Mouse (Mus musculus) stomach, embryonic 16.5 days (tissue): ENCODE results near the gene Gltpd2. TPM values are rescaled to one million over a fixed set of nuclear protein-coding genes. Genes with fewer than 3 reads are reported as not detected.

Experiments used
- ATAC-seq: fragments of 200-750 bp; cut with Nextera tagmentation; 2 replicates; pipeline ENCODE4 v1.8.0; 2017; ENCODE audit warnings: moderate number of reproducible peaks, moderate TSS enrichment; ENCODE audit not compliant: insufficient read depth, low FRiP score
- H3K27ac ChIP-seq: fragments of 300-500 bp; sonication (generic); 2 replicates; pipeline ENCODE4 v1.5.1; 2014; ENCODE audit warnings: low read length
- H3K27me3 ChIP-seq: fragments of 300-500 bp; sonication (generic); 2 replicates; pipeline ENCODE4 v1.6.1; 2014; ENCODE audit warnings: low read length, control low read depth, mixed read lengths; ENCODE audit not compliant: control insufficient read depth, insufficient read depth
- H3K36me3 ChIP-seq: fragments of 300-500 bp; sonication (generic); 2 replicates; pipeline ENCODE4 v1.6.1; 2014; ENCODE audit warnings: low read length; ENCODE audit not compliant: control insufficient read depth, insufficient read depth
- H3K4me1 ChIP-seq: fragments of 300-500 bp; sonication (generic); 2 replicates; pipeline ENCODE4 v1.6.1; 2014; ENCODE audit warnings: low read length, control low read depth, mixed read lengths; ENCODE audit not compliant: control insufficient read depth, insufficient read depth
- H3K4me2 ChIP-seq: fragments of 300-500 bp; sonication (generic); 2 replicates; pipeline ENCODE4 v1.6.1; 2014; ENCODE audit warnings: low read depth, low read length, mixed read lengths
- H3K4me3 ChIP-seq: fragments of 300-500 bp; sonication (generic); replicated peaks from 2 replicates; pipeline ENCODE4 v1.5.1; 2014; ENCODE audit warnings: mild to moderate bottlenecking, low read length
- H3K9ac ChIP-seq: fragments of 300-500 bp; sonication (generic); 2 replicates; pipeline ENCODE4 v1.6.1; 2014; ENCODE audit warnings: low read length
- H3K9me3 ChIP-seq: fragments of 300-500 bp; sonication (generic); replicated peaks from 2 replicates; pipeline ENCODE4 v1.6.1; 2016; ENCODE audit warnings: low read length, control low read depth; ENCODE audit not compliant: control insufficient read depth
- WGBS: fragments of 180-500 bp; shearing (Covaris S2); extraction: QIAGEN DNeasy Blood & Tissue Kit; methylation state at CpG from one replicate; pipeline ENCODE4 v1.1.7; 2014; 5-methylcytosine and 5-hydroxymethylcytosine counted together
- polyA plus RNA-seq: library from polyadenylated mRNA; unstranded; fragments of >200 nt; fragmentation: Nextera tagmentation; extraction: Ambion mirVana; gene quantifications from 2 replicates; pipeline ENCODE4 v1.2.1, GENCODE M21; 2015

Gene Gltpd2
- polyA plus RNA-seq, 1 experiment from 2014 or later: 2.0 TPM

DNA sequence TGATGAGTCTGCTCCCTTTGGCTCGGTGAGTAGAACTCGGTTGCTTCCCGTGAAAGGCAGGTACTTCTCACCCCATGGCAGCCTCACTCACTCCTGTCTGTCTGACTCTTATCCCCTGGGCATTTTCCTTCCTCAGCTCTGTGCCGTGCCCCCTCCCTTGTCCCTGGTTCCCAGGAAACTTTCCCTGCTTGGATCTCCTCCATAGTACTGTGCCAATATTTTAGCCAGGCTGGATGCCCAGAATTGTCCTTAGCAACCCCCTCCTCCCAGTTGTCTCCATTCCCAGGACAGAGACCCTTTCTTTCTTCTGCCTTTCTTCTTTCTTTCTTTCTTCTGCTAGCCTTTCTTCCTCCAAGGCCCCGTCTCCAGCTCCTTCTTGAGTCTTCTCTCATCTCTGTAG, 22.4 kb downstream of the Gltpd2 start:
- H3K27ac ChIP-seq: no peak overlapping the region
- ATAC-seq: no peak
- 67% methylated on average over 5 of the region's 5 CpGs for WGBS
- no peaks in the 10 kb centered on the region for H3K36me3 ChIP-seq
- peak overlapping the region; percentile 54; the same call in 1 of the 2 replicates for H3K4me3 ChIP-seq
- H3K9ac ChIP-seq: peak overlapping the region; percentile 78; the same call in 1 of the 2 replicates
- H3K27me3 ChIP-seq: no peaks in the 10 kb centered on the region
- H3K4me1 ChIP-seq: peaks cover 7% of the 10 kb centered on the region
- H3K4me2 ChIP-seq: peak overlapping the region; percentile 82; the same call in 1 of the 2 replicates
- no peaks in the 10 kb centered on the region for H3K9me3 ChIP-seq

DNA sequence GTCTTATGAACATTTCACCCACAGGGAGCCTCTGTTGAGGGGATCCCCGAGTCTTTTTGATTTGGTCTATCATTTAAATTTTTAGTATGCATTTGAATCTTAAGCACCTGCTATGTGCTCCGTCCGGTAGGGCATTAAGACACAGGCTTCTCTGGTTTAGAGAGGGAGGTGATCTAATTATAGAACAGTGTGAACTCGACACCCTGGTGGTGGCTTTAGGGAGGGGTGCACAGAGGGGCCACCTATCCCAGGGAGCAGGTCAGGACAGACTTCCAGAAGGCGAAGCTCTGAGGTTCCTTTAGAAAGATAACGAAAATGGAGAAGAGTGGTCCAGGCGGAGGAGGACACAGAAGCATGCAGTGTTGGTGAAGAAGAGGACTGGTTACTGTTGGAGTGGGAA, 25.5 kb downstream of the Gltpd2 start:
- ATAC-seq: no peak
- H3K9me3 ChIP-seq: no peaks in the 10 kb centered on the region
- no peaks in the 10 kb centered on the region for H3K27me3 ChIP-seq
- no peak overlapping the region for H3K4me2 ChIP-seq
- no peak overlapping the region for H3K27ac ChIP-seq
- WGBS: 60% methylated on average over 7 of the region's 7 CpGs
- peaks cover 7% of the 10 kb centered on the region for H3K4me1 ChIP-seq
- H3K9ac ChIP-seq: no peak overlapping the region
- H3K36me3 ChIP-seq: no peaks in the 10 kb centered on the region
- no peak overlapping the region for H3K4me3 ChIP-seq

DNA sequence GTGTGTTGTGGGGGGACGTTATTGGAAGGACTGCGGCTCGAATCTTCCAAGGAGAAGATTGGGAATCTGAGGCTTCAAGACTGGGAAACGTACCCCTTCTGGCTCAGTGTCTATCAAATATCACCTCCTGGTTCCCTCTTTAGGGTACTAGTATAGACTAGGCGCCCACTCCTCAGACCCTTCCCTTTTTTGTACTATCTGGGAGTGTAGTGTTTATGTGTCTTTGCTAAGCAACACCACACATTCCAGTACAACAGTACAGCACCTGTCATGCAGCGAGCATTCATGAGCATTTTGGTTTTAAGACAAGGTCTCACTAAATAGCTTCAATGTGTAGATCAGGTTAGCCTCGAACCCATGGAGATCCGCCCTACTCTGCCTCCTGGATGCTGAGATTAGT, 32.5 kb downstream of the Gltpd2 start:
- Histone ChIP-seq H3K27me3 (no peaks in the 10 kb centered on the region), H3K9me3 (no peaks in the 10 kb centered on the region), H3K4me2 (no peak overlapping the region), H3K4me3 (no peak overlapping the region), H3K27ac (no peak overlapping the region), H3K4me1 (no peaks in the 10 kb centered on the region), H3K9ac (no peak overlapping the region), H3K36me3 (no peaks in the 10 kb centered on the region)
- 89% methylated on average over 8 of the region's 8 CpGs for WGBS
- ATAC-seq: no peak

DNA sequence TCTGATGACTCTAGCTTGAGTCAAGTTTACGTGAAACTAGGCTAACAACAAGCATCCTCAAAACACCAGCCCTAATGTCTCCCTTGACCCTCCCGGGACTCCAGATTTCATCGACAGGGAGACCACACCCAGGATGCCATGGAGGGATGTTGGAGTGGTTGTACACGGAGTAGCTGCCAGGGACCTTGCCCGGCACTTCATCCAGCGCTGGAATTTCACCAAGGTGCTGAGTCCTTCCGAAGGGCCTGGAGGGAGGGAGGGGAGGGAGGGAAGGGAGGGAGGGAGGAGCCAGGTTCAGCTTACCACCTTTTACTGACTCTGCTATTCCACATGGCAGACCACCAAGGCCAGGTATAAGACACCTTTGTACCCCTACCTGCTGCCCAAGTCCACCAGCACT, 34.9 kb downstream of the Gltpd2 start:
- no peaks in the 10 kb centered on the region for H3K4me1 ChIP-seq
- WGBS: 18% methylated on average over 7 of the region's 7 CpGs
- no peak overlapping the region for H3K4me3 ChIP-seq
- ATAC-seq: no peak
- no peak overlapping the region for H3K4me2 ChIP-seq
- H3K9me3 ChIP-seq: no peaks in the 10 kb centered on the region
- H3K27me3 ChIP-seq: no peaks in the 10 kb centered on the region
- no peak overlapping the region for H3K9ac ChIP-seq
- no peak overlapping the region for H3K27ac ChIP-seq
- no peaks in the 10 kb centered on the region for H3K36me3 ChIP-seq

DNA sequence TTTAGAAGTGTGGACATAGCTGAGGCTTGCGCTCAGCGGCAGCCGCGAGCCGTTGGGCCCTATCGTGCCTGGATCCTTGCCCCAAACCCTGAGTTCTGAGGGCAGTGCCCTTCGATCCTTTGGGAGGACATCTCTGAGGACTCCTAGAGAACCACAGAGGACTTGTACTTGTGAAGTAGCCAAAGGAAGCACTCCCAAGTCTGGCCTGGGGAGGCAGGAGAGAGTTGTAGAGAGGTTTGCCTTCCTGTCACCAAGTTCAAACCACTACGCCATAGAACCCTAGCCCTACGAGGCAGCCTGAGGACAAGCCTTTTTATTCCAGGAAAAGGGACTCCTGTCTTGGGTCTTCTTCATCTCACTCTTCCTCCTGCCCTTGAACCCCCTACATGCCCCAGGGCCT, 38.5 kb downstream of the Gltpd2 start:
- H3K27me3 ChIP-seq: no peaks in the 10 kb centered on the region
- H3K4me2 ChIP-seq: no peak overlapping the region
- no peak overlapping the region for H3K27ac ChIP-seq
- H3K9ac ChIP-seq: no peak overlapping the region
- 87% methylated on average over 9 of the region's 9 CpGs for WGBS
- no peaks in the 10 kb centered on the region for H3K9me3 ChIP-seq
- H3K36me3 ChIP-seq: no peaks in the 10 kb centered on the region
- no peak for ATAC-seq
- H3K4me1 ChIP-seq: peaks cover 7% of the 10 kb centered on the region
- no peak overlapping the region for H3K4me3 ChIP-seq

DNA sequence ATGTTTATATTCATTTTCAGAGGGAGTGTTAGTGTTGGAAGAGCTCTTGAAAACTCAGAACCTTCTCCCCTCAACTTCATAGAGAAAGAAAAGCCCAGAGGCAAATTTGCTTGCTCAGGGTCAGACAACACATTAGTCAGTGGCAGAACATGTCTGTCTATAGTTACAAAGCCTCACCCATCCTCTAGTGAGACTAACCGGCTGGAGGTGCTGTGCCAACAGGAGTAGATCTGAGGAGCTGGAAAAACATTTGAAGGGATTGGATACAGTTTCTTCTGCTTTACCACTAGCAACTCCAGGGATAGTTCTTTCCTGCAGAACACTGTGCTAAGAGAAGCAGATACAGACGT, 42.9 kb downstream of the Gltpd2 start:
- Histone ChIP-seq H3K4me1 (peaks cover 22% of the 10 kb centered on the region), H3K27ac (peak overlapping the region; percentile 90), H3K4me2 (peak overlapping the region; percentile 91), H3K27me3 (no peaks in the 10 kb centered on the region), H3K4me3 (peak overlapping the region; percentile 89), H3K9me3 (no peaks in the 10 kb centered on the region), H3K9ac (peak overlapping the region; percentile 84), H3K36me3 (no peaks in the 10 kb centered on the region)
- WGBS: 2% methylated on average over 2 of the region's 2 CpGs
- no peak for ATAC-seq

DNA sequence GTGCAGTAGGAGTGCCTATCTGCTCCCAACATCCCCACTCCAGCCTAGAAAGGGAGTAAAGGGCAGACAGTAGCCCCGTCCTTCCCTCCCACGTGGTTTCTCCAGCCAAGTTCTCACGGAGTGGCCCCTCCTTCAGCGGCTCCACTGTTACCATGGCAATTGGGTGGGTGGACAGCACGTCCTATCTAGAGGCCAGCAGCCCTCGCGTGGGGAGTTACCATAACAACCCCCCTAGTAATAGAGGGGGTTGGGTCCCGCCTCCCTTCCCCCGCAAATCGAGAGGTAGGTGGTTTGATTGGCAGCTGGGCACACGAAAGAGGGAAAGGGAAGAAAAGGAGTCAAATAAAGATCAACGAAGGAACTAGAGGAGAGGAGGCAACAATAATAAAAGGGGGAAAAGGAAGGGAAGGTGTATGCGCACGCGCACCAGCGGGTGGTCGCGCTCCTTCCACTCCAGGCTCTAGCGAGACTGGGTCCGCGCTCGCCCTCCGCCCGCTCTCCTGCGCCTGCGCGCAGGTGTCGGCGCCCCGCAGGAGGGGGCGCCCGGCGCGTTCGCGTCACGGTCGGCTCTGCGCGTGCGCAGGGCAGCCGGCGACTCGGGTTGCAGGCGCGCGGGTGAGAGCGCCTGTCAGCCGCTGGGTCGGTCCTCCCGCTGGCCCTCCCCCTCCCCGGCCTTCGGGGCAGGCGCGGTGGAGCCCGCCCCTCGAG, 43.4 kb downstream of the Gltpd2 start, which contains the start of gene Mink1:
TSS of gene Mink1 (plus strand) at position 595 of the 708 bp plus-strand sequence.
- H3K9ac ChIP-seq: peak within 1 kb of the TSS; percentile 84
- no peaks in the 10 kb centered on the region for H3K36me3 ChIP-seq
- under 1% methylated on average over 46 of the region's 57 CpGs for WGBS
- ATAC-seq: peak; percentile 91
- peak within 1 kb of the TSS; percentile 91 for H3K4me2 ChIP-seq
- peaks cover 22% of the 10 kb centered on the region for H3K4me1 ChIP-seq
- H3K9me3 ChIP-seq: no peaks in the 10 kb centered on the region
- H3K27ac ChIP-seq: peak within 1 kb of the TSS; percentile 90
- H3K27me3 ChIP-seq: no peaks in the 10 kb centered on the region
- H3K4me3 ChIP-seq: peak within 1 kb of the TSS; percentile 89

DNA sequence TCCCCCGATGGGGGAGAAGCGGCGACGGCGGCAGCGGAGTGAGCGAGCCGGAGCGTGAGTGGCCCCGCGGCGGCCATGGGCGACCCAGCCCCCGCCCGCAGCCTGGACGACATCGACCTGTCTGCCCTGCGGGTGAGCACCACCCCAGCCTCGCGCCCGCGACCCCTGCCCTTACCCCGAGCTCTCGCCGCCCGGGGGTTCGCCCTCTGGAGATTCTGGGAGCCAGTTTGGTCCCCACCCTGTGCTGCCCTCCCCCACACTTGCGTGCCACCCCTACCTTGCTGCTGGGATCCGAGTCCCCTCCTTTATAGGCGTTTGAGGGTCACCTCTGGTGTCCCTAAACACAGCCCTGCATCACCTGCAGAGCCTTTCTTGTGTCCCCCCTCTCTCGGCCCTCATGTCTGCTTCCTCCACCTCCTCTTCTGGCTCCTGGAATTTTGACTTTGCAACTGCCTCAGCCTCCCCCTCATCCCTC, 44.0 kb downstream of the Gltpd2 start:
- ATAC-seq: no peak; the same call in 1 of the 2 replicates
- Histone ChIP-seq H3K4me3 (peak overlapping the region; percentile 89), H3K9ac (peak overlapping the region; percentile 84), H3K36me3 (no peaks in the 10 kb centered on the region), H3K4me2 (peak overlapping the region; percentile 91), H3K4me1 (peaks cover 22% of the 10 kb centered on the region), H3K27me3 (no peaks in the 10 kb centered on the region), H3K9me3 (no peaks in the 10 kb centered on the region), H3K27ac (peak overlapping the region; percentile 90)
- under 1% methylated on average over 29 of the region's 31 CpGs for WGBS

DNA sequence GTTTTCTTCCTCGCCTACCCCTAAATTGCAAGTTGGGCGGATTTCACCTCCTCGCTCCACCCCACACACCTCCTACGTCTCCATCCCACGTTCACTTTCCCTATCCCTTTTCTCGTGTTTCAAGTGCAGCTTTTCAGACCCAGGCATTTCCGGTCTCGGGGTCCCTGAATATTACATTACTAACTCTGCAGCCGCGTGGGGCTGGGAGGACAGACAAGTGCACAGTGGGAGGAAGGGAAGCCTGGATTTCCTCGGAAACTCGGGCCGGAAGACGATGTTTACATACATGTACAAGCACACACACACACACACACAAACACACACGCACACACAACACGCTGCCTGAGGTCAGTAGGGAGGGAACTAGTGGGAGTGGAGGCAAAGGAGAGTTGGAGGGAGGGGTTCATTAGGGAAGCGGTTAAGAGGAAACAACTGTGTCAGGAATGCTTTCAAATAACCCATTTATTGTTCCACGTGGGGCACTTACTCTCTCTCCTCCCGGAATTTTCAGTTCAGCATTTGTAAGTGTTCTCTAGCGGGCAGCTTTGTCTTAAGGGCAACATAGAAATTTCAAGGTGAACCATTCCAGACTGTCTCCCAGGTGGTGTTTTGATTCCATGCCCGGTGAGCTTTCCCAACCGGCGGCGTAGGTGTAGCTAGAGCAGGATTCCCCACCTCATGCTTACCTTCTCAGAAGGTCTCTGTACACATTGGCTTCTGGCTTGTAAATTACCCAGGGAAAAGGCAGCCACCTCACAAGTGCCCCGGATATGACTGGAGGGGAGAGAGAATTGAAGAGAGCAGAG, 44.7 kb downstream of the Gltpd2 start:
- H3K9ac ChIP-seq: peak overlapping the region; percentile 84
- no peaks in the 10 kb centered on the region for H3K9me3 ChIP-seq
- H3K36me3 ChIP-seq: no peaks in the 10 kb centered on the region; the same call in 1 of the 2 replicates
- peak overlapping the region; percentile 91 for H3K4me2 ChIP-seq
- H3K27me3 ChIP-seq: no peaks in the 10 kb centered on the region
- peak overlapping the region; percentile 90 for H3K27ac ChIP-seq
- H3K4me1 ChIP-seq: peaks cover 22% of the 10 kb centered on the region
- H3K4me3 ChIP-seq: peak overlapping the region; percentile 89
- ATAC-seq: peak; percentile 5; the same call in 1 of the 2 replicates
- WGBS: 2% methylated on average over 25 of the region's 25 CpGs
